Mouse (Mus musculus) olfactory bulb, adult 2 months (tissue): ENCODE data around the gene Avp.

Source experiments
- CTCF ChIP-seq: fragments of 200-500 bp; IDR thresholded peaks from 2 replicates; pipeline ENCODE4 v1.5.1; 2012; ENCODE audit warnings: low read depth, mild to moderate bottlenecking, low read length, moderate library complexity; ENCODE audit not compliant: insufficient read depth
- POLR2A ChIP-seq: fragments of 200-500 bp; IDR thresholded peaks from 2 replicates; pipeline ENCODE4 v1.6.1; 2012; ENCODE audit warnings: mild to moderate bottlenecking, low read depth, low read length, moderate library complexity; ENCODE audit not compliant: insufficient read depth

GRCm38 (mm10) chr2:130583902-130584560 is 1.7 kb upstream of the Avp start:
- no peak for TF ChIP-seq POLR2A
- TF ChIP-seq CTCF: no peak
